Mouse (Mus musculus) midbrain, embryonic 15.5 days (tissue): Measurements from ENCODE around the gene Plekhg5. TPM values are rescaled to one million over a fixed set of nuclear protein-coding genes. Genes with fewer than 3 reads are reported as not detected.

Experiments used
- polyA plus RNA-seq: library from polyadenylated mRNA; unstranded; fragments of >200 nt; fragmentation: Nextera tagmentation; extraction: Ambion mirVana; gene quantifications from 2 replicates; pipeline ENCODE4 v1.2.1, GENCODE M21; 2015

The Plekhg5 gene
- polyA plus RNA-seq, 1 experiment from 2014 or later = 12.5 TPM

Other genes with a start within 250 kb of the Plekhg5 start
- 145 and 156 TPM in 2 replicates for gene Camta1, start 210.6 kb upstream of the Plekhg5 start, polyA plus RNA-seq
- 89.4 and 92.5 TPM in 2 replicates for gene Dnajc11, start 138.8 kb upstream of the Plekhg5 start, polyA plus RNA-seq
- gene Thap3, start 83.5 kb upstream of the Plekhg5 start, polyA plus RNA-seq = 38.3 and 39.5 TPM in 2 replicates
- 22.5 and 22.7 TPM in 2 replicates for gene Phf13, start 76.2 kb upstream of the Plekhg5 start, polyA plus RNA-seq
- gene Klhl21, start 63.7 kb upstream of the Plekhg5 start, polyA plus RNA-seq = 3.6 and 4.0 TPM in 2 replicates
- 22.1 and 23.9 TPM in 2 replicates for gene Zbtb48, start 44.8 kb upstream of the Plekhg5 start, polyA plus RNA-seq
- gene Tas1r1, start 33.9 kb upstream of the Plekhg5 start, polyA plus RNA-seq = 1.5 and 1.6 TPM in 2 replicates
- gene Nol9, start 33.2 kb upstream of the Plekhg5 start, polyA plus RNA-seq = 25.4 and 27.4 TPM in 2 replicates
- 0.80 and 1.0 TPM in 2 replicates for gene Tnfrsf25, start 43.4 kb downstream of the Plekhg5 start, polyA plus RNA-seq
- 0.13 and 0.19 TPM in 2 replicates for gene Espn, start 79.9 kb downstream of the Plekhg5 start, polyA plus RNA-seq
- not detected in 2 replicates for gene Hes2, start 86.4 kb downstream of the Plekhg5 start, polyA plus RNA-seq
- 409 and 418 TPM in 2 replicates for gene Acot7, start 105.6 kb downstream of the Plekhg5 start, polyA plus RNA-seq
- 15.6 and 16.6 TPM in 2 replicates for gene Gpr153, start 201.7 kb downstream of the Plekhg5 start, polyA plus RNA-seq
- gene Hes3, start 219.2 kb downstream of the Plekhg5 start, polyA plus RNA-seq = 0.67 and 0.69 TPM in 2 replicates
- gene Icmt, start 224.7 kb downstream of the Plekhg5 start, polyA plus RNA-seq = 20.4 and 24.5 TPM in 2 replicates
- gene Rnf207, start 246.5 kb downstream of the Plekhg5 start, polyA plus RNA-seq = 8.0 and 8.6 TPM in 2 replicates